Mouse (Mus musculus) erythroblast, embryonic 14.5 days (primary cell): ENCODE measurements around the gene Hoxc13. TPM values are rescaled to one million over a fixed set of nuclear protein-coding genes. Genes with fewer than 3 reads are reported as not detected.

Source experiments
- H3K27me3 ChIP-seq: 2 replicates; pipeline ENCODE4 v1.6.1; 2012; ENCODE audit warnings: inconsistent platforms; ENCODE audit not compliant: control insufficient read depth
- H3K36me3 ChIP-seq: 2 replicates; pipeline ENCODE4 v1.6.1; 2012; ENCODE audit warnings: mild to moderate bottlenecking, inconsistent platforms; ENCODE audit not compliant: control insufficient read depth
- H3K4me1 ChIP-seq: 2 replicates; pipeline ENCODE4 v1.6.1; 2012; ENCODE audit warnings: inconsistent platforms; ENCODE audit not compliant: control insufficient read depth
- H3K4me3 ChIP-seq: replicated peaks from 2 replicates; pipeline ENCODE3; 2012; ENCODE audit warnings: moderate library complexity, mild to moderate bottlenecking, inconsistent platforms
- H3K9me3 ChIP-seq: 2 replicates; pipeline ENCODE4 v1.6.1; 2012; ENCODE audit warnings: low read length, inconsistent platforms, mixed read lengths; ENCODE audit not compliant: control insufficient read depth
- GATA1 ChIP-seq: IDR thresholded peaks from 2 replicates; pipeline ENCODE4 v1.6.1; 2012; ENCODE audit warnings: low read length, inconsistent platforms, mixed read lengths
- TAL1 ChIP-seq: IDR thresholded peaks from 3 replicates; pipeline ENCODE4 v1.6.1; 2012; ENCODE audit warnings: low read length, inconsistent platforms, mixed read lengths
- polyA plus RNA-seq: library from polyadenylated mRNA; stranded (reverse); fragments of >175 nt; gene quantifications from 2 replicates; pipeline ENCODE4 v1.2.3, GENCODE M21; 2012

The Hoxc13 gene
- polyA plus RNA-seq, 1 experiment, result not detected

GRCm38 (mm10) chr15:102976171-102976570 lies 55.3 kb downstream of the Hoxc13 start, which contains the start of gene Hoxc9:
Gene Hoxc9, plus strand, starts transcription at chr15:102976439.
- Histone ChIP-seq H3K36me3 (no peaks in the 10 kb centered on the region), H3K4me3 (no peak within 1 kb of the TSS), H3K4me1 (no peaks in the 10 kb centered on the region), H3K9me3 (peaks cover 4% of the 10 kb centered on the region; the same call in 1 of the 2 replicates), H3K27me3 (peaks cover 100% of the 10 kb centered on the region)
- TF ChIP-seq TAL1 (no peak), GATA1 (no peak)

GRCm38 (mm10) chr15:102976631-102977422 lies 55.9 kb downstream of the Hoxc13 start:
- no peaks in the 10 kb centered on the region for H3K36me3 ChIP-seq
- no peak overlapping the region for H3K4me3 ChIP-seq
- peaks cover 100% of the 10 kb centered on the region for H3K27me3 ChIP-seq
- no peaks in the 10 kb centered on the region for H3K4me1 ChIP-seq
- TF ChIP-seq GATA1, result no peak
- TF ChIP-seq TAL1, result no peak
- H3K9me3 ChIP-seq, result peaks cover 9% of the 10 kb centered on the region; the same call in 1 of the 2 replicates

- Histone ChIP-seq H3K36me3 (no peaks in the 10 kb centered on the region), H3K9me3 (peaks cover 11% of the 10 kb centered on the region; the same call in 1 of the 2 replicates), H3K4me3 (no peak overlapping the region), H3K4me1 (no peaks in the 10 kb centered on the region), H3K27me3 (peaks cover 100% of the 10 kb centered on the region)
- TF ChIP-seq TAL1, result no peak
- TF ChIP-seq GATA1, result no peak
Observed at GRCm38 (mm10) chr15:102977423-102977974, 56.6 kb downstream of the Hoxc13 start.

Other genes with a start within 250 kb of the Hoxc13 start
- gene Atp5g2, start 248.8 kb upstream of the Hoxc13 start, polyA plus RNA-seq, result 1.2 and 2.9 TPM in 2 replicates
- 9.1 and 9.5 TPM in 2 replicates for gene Calcoco1, start 198.9 kb upstream of the Hoxc13 start, polyA plus RNA-seq
- not detected in 2 replicates for gene Hoxc12, start 15.7 kb downstream of the Hoxc13 start, polyA plus RNA-seq
- not detected in 2 replicates for gene Hoxc11, start 33.3 kb downstream of the Hoxc13 start, polyA plus RNA-seq
- not detected in 2 replicates for gene Hoxc10, start 45.7 kb downstream of the Hoxc13 start, polyA plus RNA-seq
- gene Hoxc5, start 46.3 kb downstream of the Hoxc13 start, polyA plus RNA-seq, result not detected in 2 replicates
- not detected in 2 replicates for gene Hoxc9, start 55.3 kb downstream of the Hoxc13 start, polyA plus RNA-seq
- 0.02 TPM in 1 of 2 replicates, not detected in the other for gene Hoxc8, start 69.5 kb downstream of the Hoxc13 start, polyA plus RNA-seq
- gene Hoxc6, start 77.2 kb downstream of the Hoxc13 start, polyA plus RNA-seq, result not detected in 2 replicates
- gene Hoxc4, start 97.8 kb downstream of the Hoxc13 start, polyA plus RNA-seq, result 0.02 TPM in 1 of 2 replicates, not detected in the other
- gene Smug1, start 246.0 kb downstream of the Hoxc13 start, polyA plus RNA-seq, result 0.07 and 0.19 TPM in 2 replicates